Mouse (Mus musculus) heart, postnatal 25 days (tissue): Measurements from ENCODE around the gene Vmn2r50. TPM values are rescaled to one million over a fixed set of nuclear protein-coding genes. Genes with fewer than 3 reads are reported as not detected.
"Not testable (repeated sequence)": the region's sequence is repeated elsewhere in the genome, so short reads cannot be mapped to it uniquely, and the experiment has no call there.

Experiments used
- DNase-seq: peaks from one replicate; pipeline ENCODE4 v3.0.0; 2022; ENCODE audit warnings: low spot score
- intact Hi-C: fragments of 180-260 bp; cut with DNase I; formaldehyde crosslinking; loops from one replicate; pipeline ENCODE4 v1.15.1; 2025
- total RNA-seq, 2 experiments: library from RNA; stranded (reverse); gene quantifications; 2 replicates each; pipeline ENCODE4 v1.2.3; 2021

Vmn2r50 gene
- not detected for total RNA-seq

GRCm38 (mm10) chr7:10053196-10053595 is at the start of gene Vmn2r50:
Vmn2r50 (minus strand) TSS chr7:10053296.
- DNase-seq, intact Hi-C loops: not testable (repeated sequence)

- intact Hi-C loops, DNase-seq: not testable (repeated sequence)
Observed at GRCm38 (mm10) chr7:9992157-9992556, 60.9 kb downstream of the Vmn2r50 start, which contains the start of gene Vmn2r49. Vmn2r49 (minus strand) TSS chr7:9992257.

Other genes starting within 250 kb of the Vmn2r50 start
- not detected for gene Vmn2r47, start 212.0 kb downstream of the Vmn2r50 start, total RNA-seq
- not detected for gene Vmn2r48, start 99.7 kb downstream of the Vmn2r50 start, total RNA-seq
- not detected for gene Vmn2r49, start 61.0 kb downstream of the Vmn2r50 start, total RNA-seq
- not detected for gene Vmn2r51, start 52.4 kb upstream of the Vmn2r50 start, total RNA-seq
- not detected for gene Vmn2r52, start 123.3 kb upstream of the Vmn2r50 start, total RNA-seq
- gene Vmn1r66, start 224.7 kb upstream of the Vmn2r50 start, total RNA-seq = not detected